Comparison of ENCODE assay signal across 23 mouse cellular contexts in genomic region chr7:34598576-34598975, GRCm38 (mm10). TPM values are rescaled to one million over a fixed set of nuclear protein-coding genes. Genes with fewer than 3 reads are reported as not detected.
DNase-seq lines count a peak whose midpoint lies in the region; ATAC-seq lines count a peak whose summit lies in the region.
"Had no signal": no experiment of that assay in that cellular context is flagged by ENCODE, and none has a peak within 500 bp of the region (broad histone marks: within the 10 kb centered on the region; RNA-seq: fewer than 3 reads in every experiment).

No protein-coding gene starts in this region.

- peaks cover 26% of the 10 kb centered on the region for H3K4me1 ChIP-seq in forebrain, embryonic 12.5 days
- peaks cover 29% of the 10 kb centered on the region for H3K4me1 ChIP-seq in forebrain, embryonic 13.5 days
- peaks cover 2% of the 10 kb centered on the region; the same call in 1 of the 2 replicates for H3K4me1 ChIP-seq in lung, embryonic 16.5 days (replicated peaks; ENCODE audit: control insufficient read depth, insufficient read depth, low read length)
- H3K4me1 ChIP-seq in embryonic facial prominence, embryonic 10.5 days = peaks cover 54% of the 10 kb centered on the region
- peaks cover 64% of the 10 kb centered on the region for H3K4me1 ChIP-seq in limb, embryonic 10.5 days

- H3K27ac ChIP-seq in forebrain, embryonic 12.5 days = 0 out of 2 replicates have a peak overlapping the region, but pooled peaks have one; percentile 2
- H3K27ac ChIP-seq in forebrain, embryonic 13.5 days = no peak overlapping the region
- H3K27ac ChIP-seq in lung, embryonic 16.5 days (ENCODE audit: low read length) = no peak overlapping the region
- peak overlapping the region; percentile 75 for H3K27ac ChIP-seq in embryonic facial prominence, embryonic 10.5 days (replicated peaks)
- peak overlapping the region; percentile 90 for H3K27ac ChIP-seq in limb, embryonic 10.5 days
- H3K27ac ChIP-seq: heart, adult 2 months; hindbrain, embryonic 14.5 days had no signal

- no peak overlapping the region for H3K9ac ChIP-seq in forebrain, embryonic 12.5 days
- H3K9ac ChIP-seq in forebrain, embryonic 13.5 days = no peak overlapping the region
- no peak overlapping the region for H3K9ac ChIP-seq in lung, embryonic 16.5 days (ENCODE audit: low read length)
- H3K9ac ChIP-seq: hindbrain, embryonic 14.5 days; liver, postnatal 0 days had no signal

- ATAC-seq in forebrain, embryonic 12.5 days (ENCODE audit: low FRiP score) = no peak
- ATAC-seq in forebrain, embryonic 13.5 days = no peak
- peak; percentile 33; the same call in 1 of the 2 replicates for ATAC-seq in lung, embryonic 16.5 days (ENCODE audit: low read depth)
- no peak for ATAC-seq in erythroid progenitor cell, adult 5-6 weeks (replicated peaks; ENCODE audit: low FRiP score, poor library complexity, severe bottlenecking)
- ATAC-seq: liver, postnatal 0 days had no signal

- DNase-seq in lung, postnatal 25 days (ENCODE audit: low spot score) = no peak
- DNase-seq in embryonic facial prominence, embryonic 10.5 days (ENCODE audit: low spot score) = no peak
- no peak for DNase-seq in limb, embryonic 10.5 days (ENCODE audit: low spot score)
- no peak for DNase-seq in urinary bladder, postnatal 14 days (ENCODE audit: low spot score)
- DNase-seq: adrenal gland, postnatal 25 days; cerebellum, adult 11 months; cerebellum, postnatal 14 days; gastrocnemius, postnatal 14 days; heart, adult 2 months; heart, postnatal 36 days; kidney, postnatal 4 days; layer of hippocampus, adult 9-11 months; liver, postnatal 0 days; right cerebral cortex, postnatal 14 days; spleen, adult 18-20 months had no signal

- no peak overlapping the region for H3K4me3 ChIP-seq in forebrain, embryonic 12.5 days (replicated peaks)
- H3K4me3 ChIP-seq in forebrain, embryonic 13.5 days = no peak overlapping the region
- H3K4me3 ChIP-seq in lung, embryonic 16.5 days (ENCODE audit: low read length) = no peak overlapping the region
- no peak overlapping the region for H3K4me3 ChIP-seq in embryonic facial prominence, embryonic 10.5 days
- no peak overlapping the region for H3K4me3 ChIP-seq in limb, embryonic 10.5 days
- H3K4me3 ChIP-seq: erythroblast, embryonic 14.5 days; heart, adult 2 months had no signal

- 60% methylated on average over 9 of the region's 9 CpGs for WGBS in forebrain, embryonic 12.5 days
- WGBS in forebrain, embryonic 13.5 days = 66% methylated on average over 9 of the region's 9 CpGs
- WGBS in lung, embryonic 16.5 days = 56% methylated on average over 9 of the region's 9 CpGs
- 40% methylated on average over 9 of the region's 9 CpGs for WGBS in embryonic facial prominence, embryonic 10.5 days
- 60% methylated on average over 9 of the region's 9 CpGs for WGBS in limb, embryonic 10.5 days

- H3K9me3 ChIP-seq in forebrain, embryonic 12.5 days = no peaks in the 10 kb centered on the region
- H3K9me3 ChIP-seq in forebrain, embryonic 13.5 days (replicated peaks) = no peaks in the 10 kb centered on the region
- H3K9me3 ChIP-seq in lung, embryonic 16.5 days (ENCODE audit: control insufficient read depth, low read length) = no peaks in the 10 kb centered on the region
- H3K9me3 ChIP-seq in embryonic facial prominence, embryonic 10.5 days = no peaks in the 10 kb centered on the region
- H3K9me3 ChIP-seq in limb, embryonic 10.5 days (replicated peaks) = no peaks in the 10 kb centered on the region

- no peaks in the 10 kb centered on the region for H3K36me3 ChIP-seq in forebrain, embryonic 12.5 days (replicated peaks)
- no peaks in the 10 kb centered on the region for H3K36me3 ChIP-seq in forebrain, embryonic 13.5 days (ENCODE audit: poor library complexity, severe bottlenecking)
- no peaks in the 10 kb centered on the region for H3K36me3 ChIP-seq in lung, embryonic 16.5 days (ENCODE audit: control insufficient read depth, insufficient read depth, low read length)
- no peaks in the 10 kb centered on the region for H3K36me3 ChIP-seq in embryonic facial prominence, embryonic 10.5 days (replicated peaks)
- H3K36me3 ChIP-seq in limb, embryonic 10.5 days = no peaks in the 10 kb centered on the region

- no peak overlapping the region for H3K4me2 ChIP-seq in forebrain, embryonic 12.5 days
- no peak overlapping the region for H3K4me2 ChIP-seq in forebrain, embryonic 13.5 days
- H3K4me2 ChIP-seq in lung, embryonic 16.5 days (ENCODE audit: low read depth, low read length) = no peak overlapping the region
- H3K4me2 ChIP-seq: hindbrain, embryonic 14.5 days had no signal

- peaks cover 6% of the 10 kb centered on the region for H3K27me3 ChIP-seq in forebrain, embryonic 12.5 days
- H3K27me3 ChIP-seq in forebrain, embryonic 13.5 days = no peaks in the 10 kb centered on the region
- no peaks in the 10 kb centered on the region for H3K27me3 ChIP-seq in lung, embryonic 16.5 days (ENCODE audit: control insufficient read depth, insufficient read depth, low read depth, low read length)
- H3K27me3 ChIP-seq in embryonic facial prominence, embryonic 10.5 days (replicated peaks; ENCODE audit: low read depth, poor library complexity, severe bottlenecking) = no peaks in the 10 kb centered on the region
- no peaks in the 10 kb centered on the region for H3K27me3 ChIP-seq in limb, embryonic 10.5 days (ENCODE audit: low read depth, poor library complexity, severe bottlenecking)

RNA-seq across cellular contexts. Expression of gene Kctd15, which starts 58.0 kb away (rescaled TPM):
- polyA plus RNA-seq in forebrain, embryonic 12.5 days (2016; fragmentation: Nextera tagmentation; extraction: Ambion mirVana) = 37.9 and 38.1 TPM in 2 replicates
- 28.9 and 35.8 TPM in 2 replicates for polyA plus RNA-seq in forebrain, embryonic 13.5 days (2015; fragmentation: Nextera tagmentation; extraction: Ambion mirVana)
- 12.5 and 12.6 TPM in 2 replicates for polyA plus RNA-seq in lung, embryonic 16.5 days (2015; fragmentation: Nextera tagmentation; extraction: Ambion mirVana)
- polyA plus RNA-seq in embryonic facial prominence, embryonic 10.5 days (2016; fragmentation: Nextera tagmentation; extraction: Ambion mirVana) = 61.1 and 63.8 TPM in 2 replicates
- 69.0 and 72.2 TPM in 2 replicates for polyA plus RNA-seq in limb, embryonic 10.5 days (2016; fragmentation: Nextera tagmentation; extraction: Ambion mirVana)
- not detected in 2 replicates for total RNA-seq in erythroid progenitor cell, adult 5-6 weeks (2015; ENCODE audit: low replicate concordance)
- total RNA-seq in erythroid progenitor cell, adult 5-6 weeks (2017; ENCODE audit: low replicate concordance) = not detected in 2 replicates
- total RNA-seq: MEL; neutrophil, adult 5-6 weeks had no signal
- polyA plus RNA-seq: erythroblast, embryonic 14.5 days had no signal

Comparison
In these comparisons a context has a peak if more than half of its experiments do, and no peak if none do; other contexts are left out.
1. H3K27ac ChIP-seq: peak in forebrain, embryonic 12.5 days (single experiment), embryonic facial prominence, embryonic 10.5 days (single experiment) and limb, embryonic 10.5 days (single experiment); none in forebrain, embryonic 13.5 days (single experiment) and lung, embryonic 16.5 days (single experiment).